Comparison of ENCODE assay signal across 29 mouse cellular contexts in the genomic region with DNA sequence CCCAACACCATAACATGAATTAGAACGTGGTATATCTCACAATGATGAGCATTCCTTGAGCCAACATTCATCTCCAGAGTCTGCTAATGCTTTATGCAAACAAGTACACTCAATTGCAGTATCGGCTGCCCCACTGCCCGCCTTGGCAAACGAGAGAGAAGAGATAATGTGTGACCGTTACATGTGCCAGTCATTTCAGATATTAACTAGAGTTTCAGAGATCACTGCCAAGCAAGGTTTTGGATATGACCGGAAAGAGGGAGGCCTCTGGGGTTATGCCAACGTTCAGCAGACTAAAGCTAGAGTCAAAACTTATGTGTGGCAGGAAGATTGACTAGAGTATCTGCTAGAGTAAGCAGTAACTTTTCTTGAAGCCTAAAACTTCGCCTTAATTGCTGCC. TPM values are rescaled to one million over a fixed set of nuclear protein-coding genes. Genes with fewer than 3 reads are reported as not detected.
DNase-seq lines count a peak whose midpoint lies in the region; ATAC-seq and TF ChIP-seq lines count a peak whose summit lies in the region.
"Had no signal": no experiment of that assay in that cellular context is flagged by ENCODE, and none has a peak within 500 bp of the region (broad histone marks: within the 10 kb centered on the region; RNA-seq: fewer than 3 reads in every experiment).

No protein-coding gene starts in this region.

- H3K4me3 ChIP-seq in hindbrain, postnatal 0 days (ENCODE audit: low read length), result no peak overlapping the region
- no peak overlapping the region for H3K4me3 ChIP-seq in hindbrain, embryonic 13.5 days
- H3K4me3 ChIP-seq in left cerebral cortex, adult 2 months, result no peak overlapping the region
- H3K4me3 ChIP-seq: embryonic facial prominence, embryonic 12.5 days; heart, embryonic 13.5 days; limb, embryonic 10.5 days; stomach, embryonic 15.5 days had no signal

- H3K9ac ChIP-seq in hindbrain, postnatal 0 days (replicated peaks; ENCODE audit: low read length), result no peak overlapping the region
- no peak overlapping the region for H3K9ac ChIP-seq in hindbrain, embryonic 13.5 days
- H3K9ac ChIP-seq: embryonic facial prominence, embryonic 12.5 days; forebrain, postnatal 0 days; heart, embryonic 13.5 days; stomach, embryonic 15.5 days had no signal

- no peaks in the 10 kb centered on the region for H3K4me1 ChIP-seq in hindbrain, postnatal 0 days (ENCODE audit: insufficient read depth, low read length)
- 0 out of 2 replicates have a peak, but pooled peaks cover 5% of the 10 kb centered on the region for H3K4me1 ChIP-seq in hindbrain, embryonic 13.5 days (replicated peaks)
- H3K4me1 ChIP-seq: embryonic facial prominence, embryonic 12.5 days; heart, embryonic 13.5 days; limb, embryonic 10.5 days; stomach, embryonic 15.5 days had no signal

- DNase-seq in heart, adult 11 months, result peak; percentile 83
- no peak for DNase-seq in heart, postnatal 36 days
- DNase-seq in hindbrain, postnatal 0 days (ENCODE audit: low spot score), result peak; percentile 27
- peak; percentile 44 for DNase-seq in left cerebral cortex, postnatal 4 days
- DNase-seq in left cerebral cortex, adult 2 months (ENCODE audit: extremely low spot score in 1 of 2, low spot score in 2 of 2), result no peak
- peak; percentile 60 to 64 for DNase-seq in kidney, postnatal 36 days
- DNase-seq: cerebellum, adult 11-12 months; cerebellum, postnatal 25 days; forebrain, postnatal 0 days; gastrocnemius, postnatal 25 days; layer of hippocampus, adult 9-11 months; liver; thymus, postnatal 25 days had no signal

- H3K27me3 ChIP-seq in hindbrain, postnatal 0 days (ENCODE audit: insufficient read depth, low read length), result no peaks in the 10 kb centered on the region
- no peaks in the 10 kb centered on the region for H3K27me3 ChIP-seq in hindbrain, embryonic 13.5 days
- H3K27me3 ChIP-seq: embryonic facial prominence, embryonic 12.5 days; heart, embryonic 13.5 days; stomach, embryonic 15.5 days had no signal

- no peaks in the 10 kb centered on the region for H3K36me3 ChIP-seq in hindbrain, postnatal 0 days (ENCODE audit: insufficient read depth, low read length)
- H3K36me3 ChIP-seq in hindbrain, embryonic 13.5 days, result no peaks in the 10 kb centered on the region
- H3K36me3 ChIP-seq: embryonic facial prominence, embryonic 12.5 days; limb, embryonic 10.5 days; stomach, embryonic 15.5 days had no signal

- H3K27ac ChIP-seq in hindbrain, postnatal 0 days, result no peak overlapping the region
- no peak overlapping the region for H3K27ac ChIP-seq in hindbrain, embryonic 13.5 days
- no peak overlapping the region for H3K27ac ChIP-seq in left cerebral cortex, adult 2 months
- H3K27ac ChIP-seq: embryonic facial prominence, embryonic 12.5 days; heart, embryonic 13.5 days; limb, embryonic 10.5 days; macrophage; stomach, embryonic 15.5 days had no signal

- no peak overlapping the region for H3K4me2 ChIP-seq in hindbrain, postnatal 0 days (ENCODE audit: low read depth, low read length)
- H3K4me2 ChIP-seq in hindbrain, embryonic 13.5 days, result no peak overlapping the region
- H3K4me2 ChIP-seq: embryonic facial prominence, embryonic 12.5 days; heart, embryonic 13.5 days; stomach, embryonic 15.5 days had no signal

- ATAC-seq in hindbrain, postnatal 0 days, result no peak
- no peak for ATAC-seq in hindbrain, embryonic 13.5 days (ENCODE audit: low FRiP score)
- ATAC-seq: forebrain, postnatal 0 days; inflammation-experienced regulatory T-cells, adult 6 months; lung, postnatal 0 days; midbrain, embryonic 16.5 days had no signal

- WGBS in hindbrain, postnatal 0 days, result 63% methylated on average over 8 of the region's 8 CpGs
- WGBS in hindbrain, embryonic 13.5 days, result 83% methylated on average over 8 of the region's 8 CpGs

- 0 out of 2 replicates have a peak, but pooled peaks cover 4% of the 10 kb centered on the region for H3K9me3 ChIP-seq in hindbrain, postnatal 0 days (ENCODE audit: low read length)
- 0 out of 2 replicates have a peak, but pooled peaks cover 6% of the 10 kb centered on the region for H3K9me3 ChIP-seq in hindbrain, embryonic 13.5 days
- H3K9me3 ChIP-seq: limb, embryonic 10.5 days; stomach, embryonic 15.5 days had no signal

- TF ChIP-seq CTCF in hindbrain, postnatal 0 days (IDR thresholded peaks at IDR 0.05; ENCODE audit: low read depth), result no peak
- TF ChIP-seq CTCF in left cerebral cortex, adult 2 months (IDR thresholded peaks at IDR 0.05), result no peak

- intact Hi-C loops in heart, postnatal 36 days (cut with DNase I), result no loop called here
- intact Hi-C loops in left cerebral cortex, postnatal 4 days (cut with DNase I), result loop anchor here (10.0 kb wide), 1 partner anchor 69 kb away; no protein-coding TSS in a partner anchor
- intact Hi-C loops in left cerebral cortex, adult 2 months (cut with DNase I), result no loop called here

RNA-seq across cellular contexts. Expression of gene Ccdc121, which starts 35.1 kb away (rescaled TPM):
- total RNA-seq in heart, postnatal 36 days (2021), result not detected
- total RNA-seq in hindbrain, postnatal 0 days (2014; rRNA removed), result 0.16 TPM in 1 of 2 replicates, not detected in the other
- polyA plus RNA-seq in hindbrain, postnatal 0 days (2015; fragmentation: Nextera tagmentation; extraction: Ambion mirVana), result 0.25 TPM in 2 replicates
- not detected in 2 replicates for polyA plus RNA-seq in hindbrain, embryonic 13.5 days (2015; fragmentation: Nextera tagmentation; extraction: Ambion mirVana)
- total RNA-seq in left cerebral cortex, postnatal 4 days (2021), result under 1 TPM in 1 of 2 experiments, not detected in 1; 0.44 TPM
- under 1 TPM in 1 of 2 experiments, not detected in 1; 0.37 TPM for total RNA-seq in left cerebral cortex, adult 2 months (2021)
- total RNA-seq: adrenal gland, adult 18-20 months; ES-E14; gastrocnemius, postnatal 25 days had no signal
- polyA plus RNA-seq: forebrain, embryonic 11.5 days; hindbrain, embryonic 11.5 days; inflammation-experienced regulatory T-cells, adult 6 months; large intestine, adult 2 months; limb, embryonic 10.5 days; liver, embryonic 16.5 days; macrophage; neural tube, embryonic 14.5 days; stomach, embryonic 15.5 days had no signal

Comparison
In these comparisons a context has a peak if more than half of its experiments do, and no peak if none do; other contexts are left out.
1. DNase-seq: peak in heart, adult 11 months (single experiment), hindbrain, postnatal 0 days (single experiment), left cerebral cortex, postnatal 4 days (single experiment) and kidney, postnatal 36 days (2 of 2); none in heart, postnatal 36 days (0 of 2) and left cerebral cortex, adult 2 months (0 of 2).